Mouse (Mus musculus): Measurements from ENCODE around the gene Lhfp. TPM values are rescaled to one million over a fixed set of nuclear protein-coding genes. Genes with fewer than 3 reads are reported as not detected.

Gene Lhfp
- under 1 TPM; 0.19 to 0.36 TPM for polyA plus RNA-seq (2017; shearing (Covaris generic))

DNA sequence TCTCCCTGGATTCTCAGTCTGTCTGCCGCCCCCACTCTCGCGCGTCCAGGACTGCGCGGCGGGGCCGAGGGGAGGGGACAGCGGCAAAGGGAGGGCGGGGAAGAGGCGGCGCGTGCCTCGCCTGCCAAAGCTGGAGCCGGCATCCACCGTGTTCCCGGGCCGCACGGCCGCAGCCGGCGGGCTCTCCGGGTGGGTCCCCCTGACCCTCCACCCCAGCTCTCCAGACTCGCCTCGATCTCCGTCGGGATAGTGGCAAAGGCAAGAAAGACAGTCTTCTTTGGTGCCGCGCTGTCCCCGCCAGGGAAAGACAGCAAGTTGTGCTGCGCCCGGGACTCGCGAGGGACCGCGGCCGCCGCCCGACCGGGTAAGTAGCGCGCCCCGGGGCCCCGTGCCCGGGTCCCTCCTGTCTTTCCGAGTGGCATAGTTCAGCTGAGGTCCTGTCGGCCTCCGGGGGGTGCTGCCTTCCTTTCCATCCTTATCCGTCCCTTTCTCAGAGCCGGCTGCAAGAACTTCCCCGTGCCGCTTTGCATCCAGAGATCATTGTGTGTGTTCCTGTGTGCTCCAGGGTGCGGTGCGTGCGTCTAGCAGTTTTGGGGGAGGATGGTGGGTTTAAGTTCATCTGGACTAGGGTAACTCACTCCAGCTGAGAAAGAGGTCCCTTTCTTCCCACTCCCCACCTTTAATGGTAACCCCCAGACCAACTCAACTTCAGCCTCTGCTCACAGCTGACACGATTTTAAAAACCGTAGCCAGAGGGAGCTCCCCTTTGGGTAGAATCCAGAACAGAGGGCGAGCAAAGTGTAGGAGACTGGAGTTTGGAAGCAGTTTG, at the start of gene Lhfp:
Gene Lhfp, plus strand, starts transcription at position 118 of the 829 bp plus-strand sequence.
- peak; percentile 38 for ATAC-seq

DNA sequence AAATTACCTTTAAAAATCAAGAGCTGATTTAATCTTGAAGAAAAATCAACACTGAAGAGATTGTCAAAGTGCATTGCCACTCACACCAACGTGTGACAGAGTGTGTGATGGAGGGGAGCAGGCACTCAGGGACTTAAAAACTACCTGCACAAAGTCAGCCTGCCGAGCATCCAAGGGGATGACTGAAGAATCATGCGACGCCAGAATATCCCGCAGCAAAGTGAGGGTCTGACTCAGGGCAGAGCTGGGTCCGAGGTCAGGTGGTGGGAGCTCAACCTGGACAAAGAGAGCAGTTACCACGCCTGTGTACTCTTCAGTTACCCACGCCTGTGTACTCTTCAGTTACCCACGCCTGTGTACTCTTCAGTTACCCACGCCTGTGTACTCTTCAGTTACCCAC, 48.0 kb upstream of the Lhfp start:
- no peak for ATAC-seq

DNA sequence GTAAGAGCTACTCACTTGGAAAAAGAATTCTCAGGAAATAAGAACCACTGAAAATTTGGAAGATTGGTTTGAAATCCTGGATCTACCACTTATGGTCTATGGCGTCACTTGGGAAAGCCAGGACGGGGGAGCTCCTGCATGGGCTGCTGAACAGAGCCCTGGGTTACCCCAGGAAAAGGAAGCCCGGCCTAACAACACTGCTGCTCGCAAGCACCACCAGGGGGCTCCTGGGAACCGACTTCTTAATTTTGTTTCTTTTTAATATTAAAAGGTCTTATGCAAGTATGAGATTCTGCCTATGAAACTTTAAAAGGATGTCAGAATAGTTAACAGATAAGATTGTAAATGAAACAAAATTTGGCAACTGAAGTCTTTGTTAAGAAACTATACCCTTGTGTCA, 46.7 kb upstream of the Lhfp start:
- no peak for ATAC-seq

DNA sequence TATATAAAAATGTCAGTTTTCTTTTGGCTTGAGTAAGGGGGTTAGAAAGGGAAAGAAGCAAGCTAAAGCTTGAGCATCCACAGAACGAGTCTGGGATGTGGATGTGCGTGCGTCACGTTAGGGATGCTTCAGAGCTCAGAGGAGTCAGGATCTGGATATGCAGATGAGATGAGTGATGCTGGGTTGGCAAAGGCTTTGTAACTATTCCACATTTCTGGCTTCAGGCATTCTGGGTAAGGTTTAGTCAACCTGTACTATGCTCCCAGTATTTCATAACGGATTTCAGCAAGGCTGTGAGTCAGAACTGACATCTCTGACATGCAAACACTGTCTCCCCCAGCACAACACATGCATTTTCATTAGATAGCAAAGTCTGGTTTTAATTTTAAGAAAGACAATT, 44.7 kb upstream of the Lhfp start:
- ATAC-seq: no peak

DNA sequence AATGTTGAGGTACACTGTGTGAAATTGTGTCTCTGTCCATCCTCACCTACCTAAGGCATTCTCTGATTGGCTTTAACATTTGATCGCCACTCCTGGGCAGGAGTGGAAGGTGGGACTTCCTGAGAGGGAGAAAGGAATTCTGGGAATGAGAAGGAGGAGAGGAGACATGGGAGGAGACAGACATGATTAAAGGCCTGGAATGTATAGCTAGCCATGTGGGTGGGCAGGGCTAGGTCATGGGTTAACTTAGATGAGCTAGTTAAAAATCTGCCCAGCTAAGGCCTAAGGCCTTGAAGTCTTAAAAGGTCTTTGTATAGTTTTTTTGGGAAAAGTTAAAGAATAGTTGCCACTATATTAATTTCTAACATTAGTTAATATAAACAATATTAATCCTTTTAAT, 43.9 kb upstream of the Lhfp start:
- no peak for ATAC-seq

DNA sequence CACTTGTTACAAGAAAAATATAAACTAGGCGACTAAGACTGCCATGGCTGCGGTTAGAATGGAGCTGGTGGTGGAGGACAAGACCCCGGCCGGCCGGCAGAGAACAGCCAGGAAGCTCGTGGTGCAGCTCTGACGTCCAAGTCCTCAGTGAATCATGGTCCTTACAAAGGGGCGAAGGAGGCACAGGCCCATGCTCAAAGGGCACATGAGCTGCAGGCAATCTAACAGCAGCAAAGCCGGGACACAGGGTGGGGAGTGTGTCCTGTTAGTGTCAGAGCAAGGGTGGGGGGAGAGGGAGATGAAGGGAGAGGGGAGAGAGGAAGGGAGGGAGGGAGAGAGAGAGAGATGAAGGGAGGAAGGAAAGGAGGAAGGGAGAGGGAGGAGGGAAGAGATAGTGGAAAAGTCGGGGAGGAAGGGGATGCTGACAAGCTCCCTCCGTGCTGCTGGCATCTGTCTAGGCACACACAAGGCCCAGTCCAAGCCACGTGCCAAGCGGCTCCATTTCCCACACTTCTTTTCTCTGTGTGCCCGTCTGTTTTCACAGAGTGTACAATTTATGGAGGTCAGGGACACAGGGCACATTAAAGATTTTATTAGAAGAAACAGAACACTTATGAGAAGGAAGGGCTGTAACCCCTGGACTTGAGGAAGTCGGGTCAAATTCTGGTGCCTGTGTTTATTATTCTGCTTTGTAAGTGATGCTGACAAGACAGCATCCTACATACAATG, 42.1 kb upstream of the Lhfp start:
- ATAC-seq: no peak

DNA sequence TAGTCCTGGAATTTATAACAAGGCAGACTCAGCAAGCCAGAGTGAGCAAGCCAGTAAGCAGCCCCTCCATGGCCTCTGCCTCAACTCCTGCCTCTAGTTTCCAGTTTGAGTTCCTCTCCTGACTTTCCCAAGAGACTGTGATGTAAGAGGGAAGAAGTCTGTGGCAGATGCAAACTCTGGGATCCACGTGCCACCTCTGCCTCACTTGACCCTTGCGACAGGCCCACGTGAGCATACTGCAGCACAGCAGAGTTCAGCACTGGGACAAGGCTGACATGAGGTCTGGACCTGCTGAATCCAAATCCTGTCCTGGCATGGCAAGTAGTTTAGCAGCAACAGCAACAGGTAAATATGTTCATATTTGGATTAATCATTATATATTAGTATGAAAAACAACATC, 41.3 kb upstream of the Lhfp start:
- no peak for ATAC-seq

DNA sequence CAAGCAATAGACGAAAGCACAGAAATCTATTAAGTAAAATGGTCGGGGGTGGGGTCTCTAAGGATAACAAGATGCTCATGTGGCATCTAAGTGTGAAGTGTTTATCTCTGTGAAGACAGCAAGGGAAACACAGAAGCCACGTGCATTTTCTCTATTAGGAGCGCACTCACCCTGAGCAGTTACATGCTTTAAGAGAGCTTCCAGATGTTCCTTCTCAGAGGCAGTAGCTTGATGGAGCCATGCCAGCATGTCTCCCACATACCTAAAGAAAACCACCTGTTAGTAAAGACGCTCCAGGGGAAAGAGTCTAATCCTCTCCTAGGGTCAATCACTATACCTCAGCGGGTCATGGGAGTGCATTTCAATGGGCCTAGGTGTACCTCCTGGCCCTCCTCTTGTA, 39.3 kb upstream of the Lhfp start:
- no peak for ATAC-seq

DNA sequence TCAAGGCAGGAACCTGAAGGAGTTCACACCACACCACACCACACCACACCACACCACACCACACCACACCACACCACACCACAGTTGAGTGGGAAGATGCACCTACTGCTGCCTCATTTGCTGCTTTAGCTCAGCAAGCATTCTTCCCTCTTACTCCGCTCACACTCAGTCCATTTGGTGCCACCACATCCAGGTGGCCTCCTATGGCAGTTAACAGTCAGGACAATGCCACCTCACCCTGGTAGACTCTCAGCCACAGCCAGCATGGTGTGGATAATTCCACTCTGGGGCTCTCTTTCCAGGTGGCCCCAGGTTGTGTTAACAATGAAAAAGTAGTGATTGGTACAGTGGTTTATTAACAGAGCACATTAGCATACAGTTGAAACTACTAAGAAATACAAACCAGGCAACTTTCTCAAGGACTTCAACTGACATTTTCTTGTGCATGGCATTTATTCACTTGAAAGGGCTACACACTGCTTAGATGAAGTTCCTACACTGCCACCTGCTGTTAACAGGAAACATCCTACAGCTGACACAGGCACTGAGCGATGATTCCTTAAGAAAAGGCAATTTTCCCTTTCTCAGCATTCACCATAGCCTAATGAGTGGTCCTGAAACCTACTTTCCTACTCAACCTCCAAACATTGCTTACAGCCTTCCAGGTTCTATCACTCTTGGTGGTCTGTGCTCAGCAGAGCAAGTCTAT, 36.8 kb upstream of the Lhfp start:
- ATAC-seq: peak; percentile 77

DNA sequence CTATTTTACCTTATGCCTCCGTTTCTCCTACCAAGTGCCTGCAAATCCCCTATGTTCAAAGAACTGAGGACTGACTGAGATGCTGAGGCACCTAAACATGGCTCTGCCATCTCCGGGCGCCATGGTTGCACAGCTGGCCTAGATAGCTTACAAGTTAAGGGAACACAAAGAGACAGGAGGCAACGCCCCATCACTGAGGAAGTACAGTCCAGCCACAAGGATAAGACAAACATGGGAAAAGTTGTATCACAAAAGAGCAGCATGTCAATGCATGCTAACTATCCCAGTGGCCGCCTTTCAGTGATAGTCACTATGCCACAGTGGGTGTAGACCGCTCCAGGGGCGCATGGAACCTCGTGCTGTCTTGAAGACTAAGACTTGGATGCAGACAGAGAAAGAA, 33.9 kb upstream of the Lhfp start:
- no peak for ATAC-seq

DNA sequence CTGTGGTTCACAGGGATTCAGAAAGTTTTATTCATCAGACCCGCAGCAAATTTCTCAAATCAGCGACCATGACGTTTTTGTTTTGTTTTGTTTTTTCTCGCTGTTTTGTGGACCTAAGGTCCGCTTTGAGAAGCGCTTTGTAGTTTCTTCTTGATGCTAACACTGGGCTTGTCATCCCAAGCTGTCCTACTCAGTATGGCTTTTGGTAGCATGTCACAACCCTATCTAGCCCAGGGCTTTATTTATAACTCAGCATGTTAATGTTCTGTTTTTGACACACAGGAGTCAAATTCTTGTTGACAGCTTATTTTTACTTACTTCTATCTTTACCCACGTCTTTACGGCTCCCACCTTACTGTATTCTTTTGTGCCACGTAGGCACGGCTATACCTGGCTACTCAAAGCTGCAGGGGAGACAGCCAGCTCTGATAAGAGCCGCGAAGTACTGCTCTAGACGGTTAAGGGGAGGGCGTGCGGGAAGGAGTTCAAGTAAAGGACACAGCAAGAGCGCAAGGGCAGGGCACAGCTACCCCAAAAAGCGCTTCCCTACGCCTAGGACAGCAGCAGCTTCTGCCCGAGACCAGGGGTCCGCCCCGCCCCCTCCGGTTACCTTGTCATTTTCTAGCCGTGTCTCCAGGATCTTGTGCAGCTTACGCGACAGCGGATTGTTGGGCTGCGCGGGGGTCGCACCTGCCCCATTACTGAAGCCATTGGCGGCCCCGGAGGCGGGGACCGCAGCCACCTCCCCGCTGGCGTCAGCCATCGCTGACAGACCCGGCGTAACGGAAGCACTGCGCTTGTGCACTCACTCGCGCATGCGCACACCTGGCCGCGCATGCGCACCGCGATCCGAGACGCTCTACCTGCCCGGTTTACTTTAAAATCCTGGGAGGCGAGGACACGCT, 24.6 kb upstream of the Lhfp start, which contains the start of gene Cog6:
Gene Cog6, minus strand, starts transcription at position 802 of the 905 bp plus-strand sequence.
- ATAC-seq: peak; percentile 93

DNA sequence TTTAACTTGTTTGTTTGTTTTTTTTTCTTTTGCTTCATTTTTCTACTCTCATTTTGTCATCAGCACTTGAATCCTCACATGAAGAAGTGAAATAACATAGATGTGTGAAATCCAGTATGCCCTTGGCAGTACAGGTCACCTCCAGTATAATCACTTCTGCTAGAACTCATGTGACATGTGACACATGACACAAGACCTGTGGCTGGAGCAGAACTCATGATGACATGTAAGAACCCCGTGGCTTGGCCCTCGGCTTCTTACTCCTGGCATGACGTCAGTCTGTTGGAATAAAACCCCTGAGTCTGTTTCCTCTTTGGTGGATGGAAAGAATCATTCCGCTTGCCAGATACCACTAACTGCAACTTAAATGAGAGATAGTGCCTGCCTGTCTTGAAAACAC, 14.0 kb upstream of the Lhfp start:
- no peak for ATAC-seq

DNA sequence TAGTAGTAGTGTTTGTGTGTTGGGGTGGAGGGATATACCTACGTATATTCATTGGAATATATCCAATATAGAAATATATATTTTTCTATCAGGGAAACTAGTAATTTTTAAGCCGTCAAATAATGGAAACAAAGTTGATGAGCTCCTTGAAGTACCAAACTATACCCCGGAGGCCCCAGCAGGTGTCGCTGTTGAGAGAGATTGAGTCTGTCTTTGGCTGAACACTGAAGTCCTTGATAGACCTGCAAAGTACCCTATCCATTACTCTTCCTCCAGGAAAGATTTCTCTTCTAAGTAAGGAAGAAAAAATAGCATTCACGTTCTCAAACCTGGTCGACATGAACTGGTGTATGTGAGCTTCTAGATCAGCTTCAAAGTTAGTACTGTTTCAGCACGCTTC, 12.3 kb upstream of the Lhfp start:
- ATAC-seq: peak; percentile 73

DNA sequence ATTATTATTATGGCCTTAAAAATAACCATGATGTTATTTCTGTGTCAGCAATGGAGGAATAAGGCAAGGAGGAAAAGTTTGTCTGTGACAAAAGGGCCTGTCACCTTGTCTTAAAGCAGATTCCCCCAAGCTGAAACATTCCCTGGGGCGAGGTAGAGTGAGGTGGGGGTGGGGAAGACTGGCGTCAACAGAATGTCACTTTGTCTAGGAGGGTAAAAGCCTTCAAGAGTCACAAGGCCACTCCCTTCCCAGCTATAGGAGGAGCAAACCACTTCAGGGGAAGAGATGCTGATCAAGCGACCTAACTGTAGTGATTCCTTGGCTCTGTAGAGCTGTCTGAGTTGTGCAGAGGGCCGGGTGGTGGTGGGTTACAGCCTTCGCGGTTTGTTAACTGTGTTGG, 9.7 kb upstream of the Lhfp start:
- ATAC-seq: no peak

DNA sequence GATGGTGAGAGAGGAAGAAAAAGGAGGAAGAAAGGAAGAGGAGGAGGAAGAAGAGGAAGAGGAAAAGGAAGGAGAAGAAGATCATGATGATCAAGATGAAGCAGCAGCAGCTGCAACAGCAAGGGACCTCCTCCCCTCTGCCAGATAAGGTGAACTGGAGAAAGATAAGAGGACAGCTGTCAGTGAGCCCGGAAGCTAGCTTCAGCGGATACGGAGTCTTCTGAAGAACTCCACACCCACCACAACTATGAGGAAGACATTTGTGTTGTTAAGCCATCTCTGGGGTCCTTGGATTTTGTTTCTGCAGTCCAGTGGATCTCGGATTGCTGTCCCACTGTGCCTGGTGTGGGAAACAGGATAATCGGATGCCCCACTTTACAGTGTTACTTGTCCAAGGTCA, 8.9 kb upstream of the Lhfp start:
- ATAC-seq: peak; percentile 56

DNA sequence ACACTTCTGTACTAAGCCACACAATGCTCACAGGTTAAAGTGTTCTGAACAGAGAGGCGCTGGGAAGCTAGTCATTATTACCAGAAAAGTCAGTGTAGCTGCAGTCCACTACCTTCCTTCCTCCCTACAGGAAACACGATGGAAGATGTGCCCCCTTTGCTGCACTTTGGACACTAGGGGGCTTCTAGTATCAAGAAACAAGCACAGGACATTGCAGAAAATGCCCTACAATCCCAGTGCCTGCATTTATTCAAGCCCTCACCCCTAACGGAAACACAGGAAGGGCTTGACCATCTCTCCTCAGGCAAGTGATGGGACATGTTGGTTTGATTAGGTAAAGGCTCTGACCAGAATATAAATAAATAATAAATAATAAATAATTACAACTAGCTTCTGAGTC, 7.9 kb upstream of the Lhfp start:
- ATAC-seq: no peak

DNA sequence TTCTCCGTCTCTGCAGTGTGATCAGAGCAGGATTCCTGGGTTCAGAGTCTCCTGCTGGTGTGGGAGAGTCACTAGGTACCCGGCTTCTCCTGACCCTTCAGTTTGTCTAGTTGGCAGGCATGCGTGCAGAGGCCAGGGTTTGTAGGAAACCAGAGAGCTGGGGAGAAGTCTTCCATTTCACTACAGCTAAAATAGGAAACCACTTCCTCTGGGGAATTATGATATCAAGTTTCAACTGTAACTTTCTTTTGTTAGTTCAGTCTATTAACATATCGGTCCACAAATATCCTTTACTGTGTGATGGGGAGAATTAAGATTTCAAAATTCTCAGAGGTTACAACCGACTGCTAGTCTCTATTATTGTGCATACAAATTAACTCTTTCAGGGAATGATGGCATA, 5.3 kb upstream of the Lhfp start:
- ATAC-seq: no peak

DNA sequence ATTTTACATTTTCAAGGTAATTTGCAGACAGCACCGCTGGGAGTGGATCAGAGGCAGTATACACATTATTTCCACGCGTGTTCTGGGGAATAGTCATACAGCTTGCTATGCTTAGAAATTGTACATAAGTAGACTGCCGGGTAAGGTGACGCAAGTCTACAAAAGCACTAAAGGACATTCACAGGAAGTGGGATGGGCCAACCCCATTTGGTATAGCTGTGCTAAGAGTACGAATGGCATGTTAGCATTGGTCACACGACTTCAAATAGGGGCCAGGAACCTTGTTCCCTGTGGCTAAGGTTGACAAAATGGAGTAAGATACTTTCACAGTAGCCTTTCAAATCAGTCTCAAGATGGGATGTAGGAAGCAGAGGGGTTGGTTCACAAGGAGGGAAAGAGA, 4.4 kb upstream of the Lhfp start:
- ATAC-seq: peak; percentile 88

DNA sequence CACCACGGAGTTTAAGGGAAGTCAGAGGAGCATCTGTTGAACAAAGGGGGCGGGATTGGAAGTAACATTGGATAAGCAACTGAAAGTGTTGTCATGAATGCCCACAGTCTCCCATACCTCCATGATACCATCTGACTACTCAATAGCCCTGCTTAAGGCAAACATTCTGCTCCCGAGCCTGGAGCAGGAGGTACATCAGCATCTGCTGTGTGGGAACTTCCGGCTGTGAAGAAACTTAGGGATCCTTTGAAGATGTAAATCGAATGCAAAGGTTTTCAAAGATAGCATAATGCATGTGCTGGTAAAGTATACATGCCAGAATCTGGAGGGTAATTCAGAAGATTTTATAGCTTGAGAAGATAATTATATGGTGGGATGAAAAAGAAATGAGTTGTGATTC, 2.4 kb upstream of the Lhfp start:
- ATAC-seq: no peak

DNA sequence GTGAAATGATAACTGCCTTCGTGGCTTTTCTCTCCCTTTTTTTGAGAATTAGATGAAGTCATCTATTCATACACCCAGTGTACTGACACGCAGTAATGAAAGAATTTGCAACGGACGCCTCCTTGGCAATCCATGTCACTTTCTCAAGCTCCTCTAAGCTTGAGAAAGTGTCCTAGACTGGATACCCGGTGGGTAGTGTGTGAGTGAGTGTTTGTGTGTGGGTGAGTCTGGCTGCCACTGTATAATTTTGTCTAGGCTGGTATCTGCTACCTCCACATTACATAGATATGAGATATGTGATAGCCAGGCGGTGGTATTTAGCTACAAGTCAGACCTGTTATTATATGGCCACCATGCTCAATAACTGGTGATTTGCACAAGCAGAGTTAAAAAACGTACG, 1.6 kb upstream of the Lhfp start:
- no peak for ATAC-seq

DNA sequence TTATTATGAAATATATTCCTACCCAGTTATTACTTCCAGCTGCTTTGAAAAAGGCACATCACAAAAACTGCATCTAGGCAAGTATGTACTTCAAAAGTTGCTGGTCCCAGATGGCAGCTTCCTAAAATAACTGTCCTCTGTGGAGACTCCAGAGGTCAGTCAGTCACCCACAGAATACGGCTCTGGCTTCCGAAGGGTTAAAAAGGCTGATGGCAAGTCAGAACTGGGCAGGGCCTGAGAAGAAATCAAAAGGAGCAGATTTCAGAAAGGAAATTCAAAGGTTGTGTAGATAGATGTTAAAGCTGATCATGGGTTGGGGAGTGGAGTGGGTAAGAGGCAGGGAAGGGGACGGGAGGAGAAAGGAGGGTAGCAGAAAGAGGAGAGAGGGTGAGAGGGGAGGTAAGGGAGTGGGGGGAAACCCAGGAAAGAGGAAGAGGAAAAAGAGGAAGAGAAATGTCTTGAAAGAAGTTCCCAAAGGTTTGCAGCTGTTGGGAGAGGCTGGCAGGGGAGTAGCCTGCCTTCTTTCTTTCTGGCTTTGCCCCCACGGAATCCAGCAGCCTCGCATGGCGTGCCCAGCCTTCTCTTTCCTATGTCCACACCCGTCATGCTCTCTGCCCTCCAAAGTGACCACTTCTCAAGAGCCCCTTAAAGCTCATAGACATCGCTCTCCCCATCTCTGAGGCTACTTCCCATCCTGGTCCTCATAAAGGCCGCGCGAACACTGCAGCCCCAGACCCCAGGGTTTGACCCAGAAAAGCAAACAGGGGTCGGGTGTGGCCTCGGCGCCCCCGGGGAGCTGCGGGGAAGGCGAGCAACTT, 526 bp upstream of the Lhfp start:
- no peak for ATAC-seq

DNA sequence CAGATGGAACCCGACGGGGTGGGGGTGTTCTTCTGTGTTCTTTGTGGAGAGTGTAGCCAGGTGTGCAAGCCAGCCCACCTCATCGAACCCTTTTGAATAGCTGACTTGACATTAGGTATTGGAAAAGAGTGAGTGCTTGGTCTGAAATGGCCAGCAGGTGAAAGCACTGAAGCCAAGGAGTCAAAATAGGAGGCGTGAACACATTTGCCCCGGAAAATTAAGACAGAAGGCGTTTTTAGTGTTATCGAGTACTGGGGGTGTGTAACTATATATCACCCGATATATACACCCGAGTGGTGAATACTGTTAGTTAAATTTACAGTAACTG, 876 bp downstream of the Lhfp start:
- no peak for ATAC-seq
